Mouse (Mus musculus) olfactory bulb, adult 2 months (tissue): ENCODE results near the gene Gfi1.

Source experiments
- CTCF ChIP-seq: fragments of 200-500 bp; IDR thresholded peaks from 2 replicates; pipeline ENCODE4 v1.5.1; 2012; ENCODE audit warnings: low read depth, mild to moderate bottlenecking, low read length, moderate library complexity; ENCODE audit not compliant: insufficient read depth
- POLR2A ChIP-seq: fragments of 200-500 bp; IDR thresholded peaks from 2 replicates; pipeline ENCODE4 v1.6.1; 2012; ENCODE audit warnings: mild to moderate bottlenecking, low read depth, low read length, moderate library complexity; ENCODE audit not compliant: insufficient read depth

DNA sequence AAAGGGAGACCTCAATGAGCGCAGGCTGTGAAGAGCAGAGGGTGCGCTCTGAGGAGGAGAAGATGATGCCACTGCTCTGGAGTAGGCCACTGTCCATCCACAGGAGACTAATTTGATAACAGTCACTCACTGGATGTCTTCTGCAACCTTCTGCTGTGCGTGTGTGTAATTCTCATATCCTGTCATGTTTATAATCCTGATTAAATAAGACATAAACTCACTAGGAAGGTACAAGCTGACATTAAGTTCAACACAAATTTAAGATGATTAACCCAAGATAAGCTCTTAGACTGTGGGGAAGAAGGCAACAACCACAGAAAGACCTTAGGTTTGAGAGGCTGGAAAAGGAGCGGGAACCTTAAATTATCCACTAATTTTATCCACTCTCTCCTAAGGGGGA, 40.1 kb upstream of the Gfi1 start:
- no peak for TF ChIP-seq CTCF
- TF ChIP-seq POLR2A = no peak
